Mouse (Mus musculus) lung, postnatal 0 days (tissue): ENCODE results near the gene Vgll4.
A peak's percentile ranks its signal among the peaks of the same experiment; 100 is the strongest.

Experiments
- CTCF ChIP-seq: IDR thresholded peaks from 2 replicates; pipeline ENCODE4 v1.5.1; 2016; ENCODE audit warnings: antibody characterized with exemption, mild to moderate bottlenecking
- EP300 ChIP-seq: IDR thresholded peaks from 2 replicates; pipeline ENCODE4 v1.6.1; 2016; ENCODE audit warnings: antibody characterized with exemption, mild to moderate bottlenecking, control low read depth

DNA sequence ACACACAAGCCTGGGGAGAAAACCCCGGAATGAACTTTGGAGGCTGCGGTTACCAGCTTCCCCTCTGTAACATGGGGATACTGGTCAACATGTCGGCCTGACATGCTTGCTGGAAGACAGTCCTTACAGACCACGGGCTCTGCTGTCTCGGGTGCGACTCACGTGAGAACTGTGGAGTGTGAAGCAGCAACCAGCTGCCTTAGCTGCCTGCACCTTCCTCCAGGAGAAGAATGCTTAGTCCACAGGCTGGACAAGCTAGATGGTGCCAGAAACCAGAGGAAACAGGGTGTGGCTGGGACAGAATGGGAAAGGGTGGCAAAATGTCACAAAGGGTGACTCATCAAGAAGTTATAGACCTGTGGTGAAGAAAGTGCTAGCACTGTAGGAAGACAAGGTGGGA, 129.8 kb downstream of the Vgll4 start:
- TF ChIP-seq CTCF (no peak), EP300 (peak; percentile 61; the same call in 1 of the 2 replicates)
